Mouse (Mus musculus) midbrain, postnatal 0 days (tissue): ENCODE measurements at regions not wholly inside any gene's neighbourhood (a gene's known extent, or its start where the extent isn't known, plus 50 kb on each side); places are given as distances from the start of the nearest gene placed in this dataset.

Experiments
- ATAC-seq: fragments of 200-750 bp; cut with Nextera tagmentation; 2 replicates; pipeline ENCODE4 v1.8.0; 2017; ENCODE audit warnings: moderate number of reproducible peaks, mild to moderate bottlenecking, moderate TSS enrichment, moderate library complexity; ENCODE audit not compliant: low FRiP score
- DNase-seq: peaks from one replicate; pipeline ENCODE4 v3.0.0-alpha.2; 2015; ENCODE audit warnings: low spot score
- H3K27ac ChIP-seq: fragments of 300-500 bp; sonication (generic); 2 replicates; pipeline ENCODE4 v1.5.1; 2014; ENCODE audit warnings: low read depth, mild to moderate bottlenecking, low read length, mixed read lengths
- H3K27me3 ChIP-seq: fragments of 300-500 bp; sonication (generic); 2 replicates; pipeline ENCODE4 v1.6.1; 2014; ENCODE audit warnings: low read length, control low read depth, mixed read lengths; ENCODE audit not compliant: insufficient read depth
- H3K36me3 ChIP-seq: fragments of 300-500 bp; sonication (generic); 2 replicates; pipeline ENCODE4 v1.6.1; 2014; ENCODE audit warnings: low read length, control low read depth, mixed read lengths; ENCODE audit not compliant: insufficient read depth
- H3K4me1 ChIP-seq: fragments of 300-500 bp; sonication (generic); 2 replicates; pipeline ENCODE4 v1.6.1; 2014; ENCODE audit warnings: mild to moderate bottlenecking, control low read depth, antibody characterized with exemption, low read length, mixed read lengths; ENCODE audit not compliant: insufficient read depth
- H3K4me2 ChIP-seq: fragments of 300-500 bp; sonication (generic); 2 replicates; pipeline ENCODE4 v1.6.1; 2014; ENCODE audit warnings: low read depth, mild to moderate bottlenecking, low read length, mixed read lengths; ENCODE audit not compliant: poor library complexity, severe bottlenecking
- H3K4me3 ChIP-seq: fragments of 300-500 bp; sonication (generic); 2 replicates; pipeline ENCODE4 v1.5.1; 2014; ENCODE audit warnings: low read depth, mild to moderate bottlenecking, low read length, moderate library complexity
- H3K9ac ChIP-seq: fragments of 300-500 bp; sonication (generic); replicated peaks from 2 replicates; pipeline ENCODE4 v1.6.1; 2014; ENCODE audit warnings: mild to moderate bottlenecking, low read length, moderate library complexity, mixed read lengths; ENCODE audit not compliant: poor library complexity, severe bottlenecking
- H3K9me3 ChIP-seq: fragments of 300-500 bp; sonication (generic); 2 replicates; pipeline ENCODE4 v1.6.1; 2016; ENCODE audit warnings: low read length, control low read depth
- CTCF ChIP-seq: IDR thresholded peaks from 2 replicates; pipeline ENCODE4 v1.5.1; 2016; ENCODE audit warnings: antibody characterized with exemption, mild to moderate bottlenecking
- WGBS: fragments of 180-500 bp; shearing (Covaris S2); extraction: QIAGEN DNeasy Blood & Tissue Kit; methylation state at CpG from one replicate; pipeline ENCODE4 v1.1.7; 2014; 5-methylcytosine and 5-hydroxymethylcytosine counted together

DNA sequence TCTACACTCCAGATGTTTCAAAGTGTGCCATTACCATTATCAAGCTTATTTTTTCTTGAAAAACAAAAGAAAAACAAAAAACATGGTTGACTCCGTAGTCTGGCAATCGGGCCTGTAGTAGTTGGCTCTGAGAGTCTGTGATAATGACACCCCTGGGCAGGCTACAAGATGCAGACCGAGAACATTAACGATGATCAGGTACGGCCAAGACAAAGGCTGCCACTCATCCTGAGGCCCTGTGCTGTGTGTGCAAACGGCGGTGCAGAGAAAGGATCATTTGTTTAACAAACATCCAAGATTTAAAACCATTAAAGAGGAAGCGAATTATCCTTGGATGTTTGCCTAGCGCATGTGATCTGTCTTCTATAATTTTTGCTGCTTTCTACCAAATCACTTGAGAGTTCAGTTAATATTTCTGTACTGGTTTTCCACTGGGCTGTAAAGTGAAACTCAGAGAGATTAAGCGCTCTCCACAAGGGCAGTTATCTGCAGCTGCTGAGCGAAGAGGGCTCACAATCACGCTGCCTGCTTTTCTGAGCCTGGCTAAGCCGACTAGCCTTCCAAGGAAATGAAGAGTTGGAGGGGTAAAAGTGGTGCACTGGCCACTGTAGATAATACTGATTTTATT, 257.0 kb downstream of the Adgrl2 start:
- DNase-seq, result no peak

DNA sequence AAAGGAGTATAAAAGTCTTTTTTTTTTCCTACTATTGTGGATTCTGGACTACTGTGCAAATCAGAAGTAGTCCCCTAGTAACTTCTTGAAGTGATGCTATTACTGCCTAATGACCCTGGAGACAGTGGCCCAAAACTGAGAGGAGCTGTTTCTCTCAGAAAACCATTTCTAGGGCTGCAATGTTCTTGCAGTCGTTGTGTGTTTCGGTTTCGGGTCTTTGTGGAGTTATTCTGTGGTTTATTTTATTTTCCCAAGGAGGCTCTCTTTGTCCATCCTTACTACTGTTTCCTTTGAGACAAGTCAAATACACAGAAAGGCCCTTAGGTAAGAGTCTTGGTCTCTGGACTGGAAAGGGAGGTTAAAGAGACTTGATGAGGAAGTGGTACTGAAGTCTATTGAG, 258.9 kb downstream of the Adgrl2 start:
- no peaks in the 10 kb centered on the region for H3K27me3 ChIP-seq
- no peak overlapping the region for H3K4me2 ChIP-seq
- DNase-seq (no peak), ATAC-seq (no peak)
- 97% methylated on average over 3 of the region's 3 CpGs for WGBS
- no peaks in the 10 kb centered on the region for H3K9me3 ChIP-seq
- no peaks in the 10 kb centered on the region for H3K4me1 ChIP-seq
- H3K9ac ChIP-seq, result no peak overlapping the region
- no peak overlapping the region for H3K27ac ChIP-seq
- H3K4me3 ChIP-seq, result no peak overlapping the region
- TF ChIP-seq CTCF, result no peak
- no peaks in the 10 kb centered on the region for H3K36me3 ChIP-seq

More for the DNA sequence above, 257.0 kb downstream of the Adgrl2 start:
- Histone ChIP-seq H3K4me2 (no peak overlapping the region), H3K4me1 (no peaks in the 10 kb centered on the region), H3K27ac (no peak overlapping the region), H3K36me3 (no peaks in the 10 kb centered on the region), H3K9ac (no peak overlapping the region), H3K4me3 (no peak overlapping the region), H3K27me3 (no peaks in the 10 kb centered on the region), H3K9me3 (no peaks in the 10 kb centered on the region)
- ATAC-seq, result no peak
- 37% methylated on average over 13 of the region's 13 CpGs for WGBS
- no peak for TF ChIP-seq CTCF

- Histone ChIP-seq H3K9ac (no peak overlapping the region), H3K9me3 (no peaks in the 10 kb centered on the region), H3K4me2 (no peak overlapping the region), H3K4me3 (no peak overlapping the region), H3K27me3 (no peaks in the 10 kb centered on the region), H3K36me3 (no peaks in the 10 kb centered on the region), H3K27ac (no peak overlapping the region), H3K4me1 (no peaks in the 10 kb centered on the region)
- ATAC-seq, result 0 out of 2 replicates have a peak, but pooled peaks have one; percentile 41
- TF ChIP-seq CTCF, result no peak
- 74% methylated on average over 7 of the region's 7 CpGs for WGBS
- peak; percentile 24 for DNase-seq
Measured at GRCm38 (mm10) chr3:148729242-148729680, 261.1 kb downstream of the Adgrl2 start.

DNA sequence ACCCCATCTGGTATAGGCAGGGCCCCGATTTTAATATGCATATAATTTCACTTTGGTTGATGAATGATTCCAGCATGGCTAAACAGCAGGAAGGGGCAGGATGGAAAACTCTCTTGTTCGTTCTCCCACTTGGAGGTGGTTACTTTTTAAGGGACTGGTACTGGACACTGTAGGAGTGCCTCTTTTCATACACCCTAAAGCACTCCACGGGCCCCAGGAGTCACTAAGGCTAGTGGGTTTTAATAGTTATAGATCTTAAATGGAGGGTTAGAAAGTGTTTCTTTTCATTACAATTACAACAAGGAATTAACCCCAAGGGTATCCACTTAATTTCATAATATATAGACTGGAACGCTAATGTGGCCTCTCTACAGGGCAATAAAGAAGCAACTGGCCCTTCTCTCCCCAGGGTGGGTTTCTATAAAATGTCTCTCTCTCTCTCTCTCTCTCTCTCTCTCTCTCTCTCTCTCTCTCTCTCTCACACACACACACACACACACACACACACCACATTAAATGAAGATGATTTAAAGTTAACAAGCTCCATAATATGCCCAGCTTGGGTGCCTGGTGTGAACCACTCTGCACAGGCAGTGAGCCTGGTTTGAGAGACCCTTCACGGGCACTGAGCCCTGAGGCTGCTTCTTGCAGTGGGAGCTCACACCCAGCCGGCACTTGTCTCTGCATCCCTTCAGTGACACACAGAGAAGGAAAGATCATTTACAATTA, 261.7 kb downstream of the Adgrl2 start:
- Histone ChIP-seq H3K9ac (no peak overlapping the region), H3K27me3 (no peaks in the 10 kb centered on the region), H3K27ac (no peak overlapping the region), H3K9me3 (no peaks in the 10 kb centered on the region), H3K4me1 (no peaks in the 10 kb centered on the region), H3K36me3 (no peaks in the 10 kb centered on the region), H3K4me2 (no peak overlapping the region), H3K4me3 (no peak overlapping the region)
- 76% methylated on average over 6 of the region's 6 CpGs for WGBS
- DNase-seq, result no peak
- ATAC-seq, result no peak
- no peak for TF ChIP-seq CTCF

- Histone ChIP-seq H3K4me3 (no peak overlapping the region), H3K27ac (no peak overlapping the region), H3K4me1 (no peaks in the 10 kb centered on the region), H3K36me3 (no peaks in the 10 kb centered on the region), H3K4me2 (no peak overlapping the region), H3K27me3 (no peaks in the 10 kb centered on the region), H3K9ac (no peak overlapping the region), H3K9me3 (no peaks in the 10 kb centered on the region)
- peak; percentile 24 for DNase-seq
- TF ChIP-seq CTCF, result no peak
- no peak for ATAC-seq
- WGBS, result 42% methylated on average over 10 of the region's 10 CpGs
Measured at GRCm38 (mm10) chr3:148726596-148727331, 263.6 kb downstream of the Adgrl2 start.

DNA sequence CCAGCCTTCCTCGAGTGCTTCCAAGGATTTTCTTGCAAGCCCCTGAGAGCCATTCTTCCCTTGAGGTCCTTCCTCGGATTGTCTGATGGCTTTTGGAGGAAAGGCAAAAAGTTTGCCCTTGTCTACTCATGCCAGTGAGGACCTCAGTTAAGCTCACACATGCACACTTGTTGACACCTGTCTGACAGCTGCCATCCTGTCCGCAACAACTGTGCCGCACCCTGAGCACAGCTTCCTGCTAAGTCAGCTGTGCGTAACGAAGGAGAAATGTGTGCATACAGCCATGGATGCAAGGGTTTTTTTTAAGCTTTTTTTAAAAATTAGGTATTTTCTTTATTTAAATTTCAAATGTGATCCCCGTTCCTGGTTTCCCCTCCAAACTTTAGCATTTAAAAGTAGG, 293.8 kb downstream of the Adgrl2 start:
- WGBS, result 86% methylated on average over 7 of the region's 7 CpGs
- Histone ChIP-seq H3K9ac (no peak overlapping the region), H3K36me3 (no peaks in the 10 kb centered on the region), H3K27ac (no peak overlapping the region), H3K4me1 (no peaks in the 10 kb centered on the region), H3K4me2 (no peak overlapping the region), H3K4me3 (no peak overlapping the region), H3K9me3 (no peaks in the 10 kb centered on the region), H3K27me3 (no peaks in the 10 kb centered on the region)
- ATAC-seq (no peak), DNase-seq (no peak)
- no peak for TF ChIP-seq CTCF
